Mouse (Mus musculus): ENCODE results near the gene Hypk.

GRCm38 (mm10) chr2:121480498-121480897, 27.4 kb downstream of the Hypk start:
- no peak for TF ChIP-seq GATA1 (IDR thresholded peaks at IDR 0.05; ENCODE audit: borderline replicate concordance, low read length)
- no peak for TF ChIP-seq FLI1 (IDR thresholded peaks at IDR 0.05; ENCODE audit: low read length)
